Mouse (Mus musculus) ES-E14 (cell line): ENCODE measurements around the gene A030003K21Rik. TPM values are rescaled to one million over a fixed set of nuclear protein-coding genes. Genes with fewer than 3 reads are reported as not detected.
A peak's percentile ranks its signal among the peaks of the same experiment; 100 is the strongest.
"Not testable (repeated sequence)": the region's sequence is repeated elsewhere in the genome, so short reads cannot be mapped to it uniquely, and the experiment has no call there.

Experiments
- DNase-seq: peaks from one replicate; pipeline ENCODE4 v3.0.0-alpha.2; 2013; ENCODE audit warnings: low read depth, low spot score
- H3K27ac ChIP-seq: 2 replicates; pipeline ENCODE4 v1.5.1; 2012; ENCODE audit warnings: low read depth, mild to moderate bottlenecking, low read length, moderate library complexity, mixed read lengths; ENCODE audit not compliant: poor library complexity, insufficient read depth, severe bottlenecking
- H3K36me3 ChIP-seq: 2 replicates; pipeline ENCODE4 v1.6.1; 2012; ENCODE audit warnings: mild to moderate bottlenecking, low read length, moderate library complexity, mixed read lengths; ENCODE audit not compliant: control insufficient read depth, poor library complexity, insufficient read depth, severe bottlenecking
- H3K4me1 ChIP-seq, 2 experiments: fragments of 150-350 bp in 1 of 2; sonication (generic) in 1 of 2; 2 replicates each; pipeline ENCODE4 v1.6.1; 2012; ENCODE audit warnings: low read length in 2 of 2, mild to moderate bottlenecking in 1 of 2, mixed read lengths in 1 of 2; ENCODE audit not compliant: control insufficient read depth in 2 of 2, insufficient read depth in 2 of 2, poor library complexity in 1 of 2
- H3K4me3 ChIP-seq, 2 experiments: fragments of 150-350 bp in 1 of 2; sonication (generic) in 1 of 2; 2 replicates each; pipeline ENCODE4 v1.5.1; 2012; ENCODE audit warnings: low read length in 2 of 2, low read depth in 1 of 2, mild to moderate bottlenecking in 1 of 2, mixed read lengths in 1 of 2; ENCODE audit not compliant: insufficient read depth in 1 of 2, poor library complexity in 1 of 2, severe bottlenecking in 1 of 2
- H3K9ac ChIP-seq: 2 replicates; pipeline ENCODE4 v1.6.1; 2012; ENCODE audit warnings: low read depth, mild to moderate bottlenecking, low read length, mixed read lengths; ENCODE audit not compliant: poor library complexity, insufficient read depth, severe bottlenecking
- H3K9me3 ChIP-seq: fragments of 150-350 bp; sonication (generic); 2 replicates; pipeline ENCODE4 v1.6.1; 2012; ENCODE audit warnings: low read depth, mild to moderate bottlenecking, low read length; ENCODE audit not compliant: control insufficient read depth, insufficient read depth
- CHD2 ChIP-seq: IDR thresholded peaks from 2 replicates; pipeline ENCODE4 v1.6.1; 2014; ENCODE audit warnings: mild to moderate bottlenecking, low read depth, low read length, inconsistent platforms
- HCFC1 ChIP-seq: IDR thresholded peaks from 2 replicates; pipeline ENCODE4 v1.6.1; 2012; ENCODE audit warnings: low read length, inconsistent platforms, borderline replicate concordance; ENCODE audit not compliant: insufficient read depth
- MAFK ChIP-seq: IDR thresholded peaks from 2 replicates; pipeline ENCODE4 v1.6.1; 2014; ENCODE audit warnings: mild to moderate bottlenecking, low read depth, low read length, inconsistent platforms; ENCODE audit not compliant: insufficient read depth
- ZC3H11A ChIP-seq: IDR thresholded peaks from 2 replicates; pipeline ENCODE4 v1.6.1; 2012; ENCODE audit warnings: low read depth, mild to moderate bottlenecking, inconsistent platforms, low read length, borderline replicate concordance
- ZNF384 ChIP-seq: IDR thresholded peaks from 2 replicates; pipeline ENCODE4 v1.6.1; 2012; ENCODE audit warnings: low read depth, low read length, inconsistent platforms
- in situ Hi-C, 2 experiments: fragments of 600-800 bp; cut with MboI; formaldehyde crosslinking; loops; one replicate each; pipeline ENCODE4 v1.15.1; 2025; ENCODE audit warnings: low sequenced_read_pairs in 2 of 2, inconsistent platforms in 1 of 2; ENCODE audit not compliant: unreplicated experiment in 2 of 2
- total RNA-seq: library from RNA; depleted of rRNA; stranded (reverse); fragments of 300-350 nt; gene quantifications from 2 replicates; pipeline ENCODE4 v1.2.3, GENCODE M21; 2012; rRNA removed

A030003K21Rik gene
- total RNA-seq: not detected in 2 replicates

- in situ Hi-C loops, DNase-seq: not testable (repeated sequence)
Observed at GRCm38 (mm10) chr1:82943295-82943694, at the start of gene A030003K21Rik. Gene A030003K21Rik (minus strand): TSS chr1:82943388.

GRCm38 (mm10) chr1:82992093-82992492 lies 48.9 kb upstream of the A030003K21Rik start:
- Histone ChIP-seq H3K27ac (no peak overlapping the region), H3K9me3 (no peaks in the 10 kb centered on the region), H3K36me3 (no peaks in the 10 kb centered on the region), H3K9ac (no peak overlapping the region), H3K4me1 (no peaks in the 10 kb centered on the region), H3K4me3 (no peak overlapping the region)
- in situ Hi-C loops: loop anchor here in 1 of 2 experiments (25.0 kb wide), 1 partner anchor 180 kb away; no protein-coding TSS in a partner anchor
- no peak for TF ChIP-seq HCFC1
- no peak for TF ChIP-seq CHD2
- TF ChIP-seq ZNF384: no peak
- TF ChIP-seq ZC3H11A: no peak
- no peak for TF ChIP-seq MAFK
- no peak for DNase-seq

More at GRCm38 (mm10) chr1:82943295-82943694, at the start of gene A030003K21Rik:
- not testable (repeated sequence) for H3K4me3 ChIP-seq, H3K9ac ChIP-seq, H3K4me1 ChIP-seq, H3K9me3 ChIP-seq, H3K36me3 ChIP-seq, H3K27ac ChIP-seq

GRCm38 (mm10) chr1:82991596-82991995 lies 48.4 kb upstream of the A030003K21Rik start:
- H3K36me3 ChIP-seq: no peaks in the 10 kb centered on the region
- in situ Hi-C loops: loop anchor here in 1 of 2 experiments (25.0 kb wide), 1 partner anchor 179 kb away; no protein-coding TSS in a partner anchor
- no peak for TF ChIP-seq MAFK
- no peak for TF ChIP-seq HCFC1
- TF ChIP-seq CHD2: no peak
- no peak for TF ChIP-seq ZNF384
- TF ChIP-seq ZC3H11A: no peak
- no peak for DNase-seq
- no peaks in the 10 kb centered on the region for H3K9me3 ChIP-seq
- no peak overlapping the region for H3K9ac ChIP-seq
- H3K27ac ChIP-seq: no peak overlapping the region
- no peak overlapping the region for H3K4me3 ChIP-seq
- no peaks in the 10 kb centered on the region for H3K4me1 ChIP-seq

- H3K4me1 ChIP-seq: no peaks in the 10 kb centered on the region
- no peaks in the 10 kb centered on the region for H3K36me3 ChIP-seq
- no peak for DNase-seq
- H3K4me3 ChIP-seq: no peak overlapping the region
- TF ChIP-seq CHD2 (no peak), MAFK (no peak), HCFC1 (no peak), ZC3H11A (no peak), ZNF384 (no peak)
- no peak overlapping the region for H3K27ac ChIP-seq
- no peaks in the 10 kb centered on the region for H3K9me3 ChIP-seq
- no peak overlapping the region for H3K9ac ChIP-seq
- in situ Hi-C loops: loop anchor here in 1 of 2 experiments (25.0 kb wide), 1 partner anchor 179 kb away; no protein-coding TSS in a partner anchor
Observed at GRCm38 (mm10) chr1:82991062-82991461, 47.9 kb upstream of the A030003K21Rik start.

GRCm38 (mm10) chr1:82987530-82988198 lies 44.5 kb upstream of the A030003K21Rik start:
- no peak overlapping the region for H3K27ac ChIP-seq
- no peak overlapping the region for H3K9ac ChIP-seq
- H3K9me3 ChIP-seq: no peaks in the 10 kb centered on the region
- no peaks in the 10 kb centered on the region for H3K4me1 ChIP-seq
- TF ChIP-seq HCFC1 (no peak), CHD2 (no peak), ZNF384 (no peak), ZC3H11A (peak; percentile 43; the same call in 1 of the 2 replicates), MAFK (no peak)
- H3K36me3 ChIP-seq: no peaks in the 10 kb centered on the region
- DNase-seq: peak; percentile 63
- in situ Hi-C loops: loop anchor here (10.0 to 25.0 kb wide), 2 partner anchors 175 to 183 kb away; no protein-coding TSS in a partner anchor
- H3K4me3 ChIP-seq: no peak overlapping the region
